In the genomic region with DNA sequence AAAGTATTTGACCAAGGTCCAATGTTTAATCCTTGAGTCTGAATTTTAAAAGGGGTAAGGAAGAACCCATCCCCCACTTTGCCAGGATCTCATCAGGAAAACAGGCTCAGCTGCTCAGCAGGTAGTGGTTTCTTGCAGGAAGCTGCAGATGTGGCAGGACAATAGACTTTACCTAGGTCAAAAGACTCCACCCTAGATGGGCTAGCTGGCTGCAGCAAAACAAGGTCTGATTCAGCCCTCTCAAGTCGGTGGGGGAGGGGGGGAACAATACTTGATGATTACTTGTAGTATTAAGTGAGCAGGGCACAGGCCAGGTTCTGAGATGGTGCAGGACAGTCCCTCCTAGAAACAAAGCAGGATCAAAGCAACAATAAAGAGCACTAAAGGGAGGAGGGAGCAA, we compare ENCODE assay signal across 20 mouse cellular contexts.
DNase-seq lines count a peak whose midpoint lies in the region; ATAC-seq and TF ChIP-seq lines count a peak whose summit lies in the region.
"Had no signal": no experiment of that assay in that cellular context is flagged by ENCODE, and none has a peak within 500 bp of the region (broad histone marks: within the 10 kb centered on the region; RNA-seq: fewer than 3 reads in every experiment).

No protein-coding gene starts in this region.

- no peak for DNase-seq in ES-E14 (ENCODE audit: low read depth, low spot score)
- no peak for DNase-seq in kidney, adult 8-10 months
- DNase-seq: adrenal gland, adult 8-10 months; adrenal gland, postnatal 14 days; adrenal gland, postnatal 36 days; cerebellum, adult 11-12 months; cerebellum, adult 2 months; cerebellum, adult 9-10 months; cerebellum, postnatal 10 days; cerebellum, postnatal 25 days; forebrain, postnatal 0 days had no signal

- no peak for ATAC-seq in megakaryocyte, adult 5-6 weeks (ENCODE audit: poor library complexity, severe bottlenecking)
- ATAC-seq in inflammation-experienced regulatory T-cells, adult 6 months: no peak
- ATAC-seq: activated CD4-positive, CD25-positive, alpha-beta regulatory T cell, adult 4 months; forebrain, embryonic 13.5 days; forebrain, embryonic 15.5 days; forebrain, postnatal 0 days had no signal

- H3K4me1 ChIP-seq in E14TG2a.4 (replicated peaks; ENCODE audit: low read depth, low read length) (peaks cover 45% of the 10 kb centered on the region), ES-Bruce4 (ENCODE audit: control insufficient read depth, insufficient read depth, low read length) (peaks cover 1% of the 10 kb centered on the region), ES-E14 (ENCODE audit: control insufficient read depth in 2 of 2, insufficient read depth in 2 of 2, low read length in 2 of 2, poor library complexity in 1 of 2) (peaks cover 5% of the 10 kb centered on the region in 2 experiments; a peak in 2 of 4 replicates)
- H3K4me1 ChIP-seq: embryonic facial prominence, embryonic 10.5 days; embryonic facial prominence, embryonic 12.5 days; forebrain, embryonic 13.5 days; forebrain, embryonic 15.5 days had no signal

- H3K36me3 ChIP-seq in E14TG2a.4 (ENCODE audit: insufficient read depth, low read length): 0 out of 2 replicates have a peak, but pooled peaks cover 3% of the 10 kb centered on the region
- peaks cover 4% of the 10 kb centered on the region; the same call in 1 of the 2 replicates for H3K36me3 ChIP-seq in ES-Bruce4 (ENCODE audit: control insufficient read depth, insufficient read depth, low read length, poor library complexity, severe bottlenecking)
- H3K36me3 ChIP-seq in ES-E14 (ENCODE audit: control insufficient read depth, insufficient read depth, low read length, poor library complexity, severe bottlenecking): no peaks in the 10 kb centered on the region; the same call in 1 of the 2 replicates
- H3K36me3 ChIP-seq: embryonic facial prominence, embryonic 10.5 days; embryonic facial prominence, embryonic 12.5 days; forebrain, embryonic 15.5 days had no signal

- in situ Hi-C loops in ES-E14 (cut with MboI; ENCODE audit: low sequenced_read_pairs in 2 of 2, unreplicated experiment in 2 of 2): no loop called here

- peak overlapping the region; percentile 35 for H3K4me3 ChIP-seq in E14TG2a.4 (replicated peaks; ENCODE audit: low read length)
- peak overlapping the region; percentile 38; the same call in 1 of the 2 replicates for H3K4me3 ChIP-seq in ES-Bruce4 (ENCODE audit: low read depth, low read length)
- H3K4me3 ChIP-seq in ES-E14 (ENCODE audit: insufficient read depth in 1 of 2, low read depth in 1 of 2, low read length in 2 of 2, poor library complexity in 1 of 2, severe bottlenecking in 1 of 2): peak overlapping the region in 1 of 2 experiments; percentile 7; a peak in 1 of 4 replicates
- H3K4me3 ChIP-seq: embryonic facial prominence, embryonic 10.5 days; embryonic facial prominence, embryonic 12.5 days; forebrain, embryonic 13.5 days; forebrain, embryonic 15.5 days had no signal

- H3K9ac ChIP-seq in ES-Bruce4 (ENCODE audit: low read depth, poor library complexity, severe bottlenecking): no peak overlapping the region
- no peak overlapping the region for H3K9ac ChIP-seq in ES-E14 (ENCODE audit: insufficient read depth, low read depth, low read length, poor library complexity, severe bottlenecking)
- H3K9ac ChIP-seq: embryonic facial prominence, embryonic 12.5 days; forebrain, embryonic 13.5 days; forebrain, embryonic 15.5 days; forebrain, postnatal 0 days had no signal

- TF ChIP-seq CTCF in E14TG2a.4 (conservative IDR thresholded peaks at IDR 0.05; ENCODE audit: low read length): no peak
- no peak for TF ChIP-seq CTCF in ES-Bruce4 (IDR thresholded peaks at IDR 0.05; ENCODE audit: low read depth, low read length)

- no peaks in the 10 kb centered on the region for H3K27me3 ChIP-seq in E14TG2a.4 (ENCODE audit: insufficient read depth, low read length)
- no peaks in the 10 kb centered on the region for H3K27me3 ChIP-seq in ES-Bruce4 (ENCODE audit: control insufficient read depth, insufficient read depth, low read length, poor library complexity, severe bottlenecking)
- H3K27me3 ChIP-seq: embryonic facial prominence, embryonic 12.5 days; forebrain, embryonic 13.5 days; forebrain, embryonic 15.5 days had no signal

- no peak for TF ChIP-seq POLR2A in ES-Bruce4 (IDR thresholded peaks at IDR 0.05; ENCODE audit: insufficient read depth, low read length)

- H3K9me3 ChIP-seq in E14TG2a.4 (ENCODE audit: low read length) (0 out of 2 replicates have a peak, but pooled peaks cover 5% of the 10 kb centered on the region), ES-Bruce4 (replicated peaks; ENCODE audit: control insufficient read depth, insufficient read depth, low read length, poor library complexity, severe bottlenecking) (peaks cover 26% of the 10 kb centered on the region), ES-E14 (ENCODE audit: control insufficient read depth, insufficient read depth, low read depth, low read length) (no peaks in the 10 kb centered on the region)
- H3K9me3 ChIP-seq: embryonic facial prominence, embryonic 10.5 days; embryonic facial prominence, embryonic 12.5 days; forebrain, embryonic 13.5 days; forebrain, embryonic 15.5 days had no signal

- peak; percentile 96 for TF ChIP-seq EP300 in ES-Bruce4 (IDR thresholded peaks at IDR 0.05; ENCODE audit: insufficient read depth, low read depth, low read length)

- H3K27ac ChIP-seq in ES-Bruce4 (ENCODE audit: insufficient read depth, low read length) (peak overlapping the region; percentile 93), ES-E14 (ENCODE audit: insufficient read depth, low read depth, low read length, poor library complexity, severe bottlenecking) (peak overlapping the region; percentile 77; the same call in 1 of the 2 replicates)
- H3K27ac ChIP-seq: embryonic facial prominence, embryonic 10.5 days; embryonic facial prominence, embryonic 12.5 days; forebrain, embryonic 13.5 days; forebrain, embryonic 15.5 days had no signal

TF ChIP-seq in ES-E14, 5 proteins besides CTCF, POLR2A, EP300 and RAD21:
- no peak for TF ChIP-seq ZNF384 (IDR thresholded peaks at IDR 0.05; ENCODE audit: low read depth, low read length)
